Mouse (Mus musculus): Measurements from ENCODE around the gene Ttc13.

The Ttc13 gene

DNA sequence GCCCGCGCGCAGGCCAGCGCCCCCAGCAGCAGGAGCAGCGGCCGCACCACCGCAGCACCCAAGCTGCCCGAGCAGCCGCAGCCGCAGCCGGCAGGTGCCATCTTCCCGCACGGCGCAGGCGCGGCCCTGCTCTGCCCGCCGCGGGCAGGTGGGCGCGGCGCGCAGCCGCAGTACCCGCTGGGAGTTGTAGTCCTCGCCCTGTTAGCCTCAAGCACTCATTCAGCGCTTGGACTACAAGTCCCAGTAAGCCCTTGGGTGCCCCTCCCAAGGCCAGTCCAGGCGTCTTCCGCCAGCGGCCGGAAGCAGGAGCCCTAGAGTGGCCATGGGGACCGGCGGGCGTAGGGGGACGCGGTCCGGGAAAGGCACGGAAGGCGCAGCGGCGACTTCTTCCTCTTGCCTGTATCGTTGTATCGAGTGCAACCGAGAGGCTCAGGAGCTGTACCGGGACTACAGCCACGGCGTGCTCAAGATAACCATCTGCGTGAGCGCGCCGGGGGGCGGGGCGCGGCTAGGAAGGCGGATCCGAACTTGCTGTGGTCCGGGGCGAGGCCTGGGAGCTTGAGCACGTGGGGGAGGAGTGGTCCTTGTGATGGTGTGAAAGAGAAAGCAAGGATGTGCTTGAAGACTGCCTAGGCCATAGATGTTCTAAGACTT is at the start of gene Ttc13, which contains the start of gene Arv1:
Ttc13 (minus strand) TSS at position 122 of the 654 bp plus-strand sequence.
Arv1 (plus strand) TSS at position 278 of the 654 bp plus-strand sequence.
- DNase-seq (ENCODE audit: low spot score) = peak; percentile 88

DNA sequence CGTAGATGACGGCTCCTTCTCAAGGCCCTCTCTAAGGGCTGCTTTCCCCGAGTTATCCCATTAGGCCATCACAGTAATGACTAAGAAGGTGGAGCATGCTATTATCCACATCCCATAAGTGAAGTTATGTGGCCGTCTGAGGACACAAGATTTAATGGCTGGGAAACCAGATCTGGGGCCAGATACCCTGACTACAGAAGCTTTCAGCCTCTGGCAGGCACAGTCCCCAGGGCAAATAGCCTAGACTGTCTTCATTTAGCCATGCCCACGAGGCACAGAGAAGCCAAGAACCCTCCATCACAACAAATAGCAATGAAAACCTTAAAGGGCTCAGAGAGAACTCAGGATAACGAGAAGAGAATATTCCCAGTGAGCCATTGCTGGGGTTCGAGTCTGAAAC is 41.3 kb upstream of the Ttc13 start:
- no peak for DNase-seq (ENCODE audit: low spot score)

DNA sequence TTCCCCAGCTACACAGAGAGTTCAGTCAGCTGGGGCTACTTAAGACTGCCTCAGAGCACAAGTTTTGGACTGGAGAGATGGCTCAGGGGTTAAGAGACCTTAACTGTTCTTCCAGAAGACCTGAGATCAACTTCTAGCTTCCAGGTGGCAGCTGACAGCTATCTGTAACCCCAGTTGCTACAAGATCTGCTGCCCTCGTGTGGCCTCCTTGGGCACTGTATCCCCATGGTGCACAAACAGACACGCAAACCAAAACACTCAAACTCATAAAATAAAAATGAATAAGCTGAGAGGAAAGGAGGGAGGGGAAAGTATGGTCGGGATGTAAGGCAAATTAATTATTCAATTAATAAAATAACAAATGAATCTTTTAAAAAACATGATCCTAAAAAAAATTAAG is 36.8 kb upstream of the Ttc13 start:
- DNase-seq (ENCODE audit: low spot score) = peak; percentile 8

DNA sequence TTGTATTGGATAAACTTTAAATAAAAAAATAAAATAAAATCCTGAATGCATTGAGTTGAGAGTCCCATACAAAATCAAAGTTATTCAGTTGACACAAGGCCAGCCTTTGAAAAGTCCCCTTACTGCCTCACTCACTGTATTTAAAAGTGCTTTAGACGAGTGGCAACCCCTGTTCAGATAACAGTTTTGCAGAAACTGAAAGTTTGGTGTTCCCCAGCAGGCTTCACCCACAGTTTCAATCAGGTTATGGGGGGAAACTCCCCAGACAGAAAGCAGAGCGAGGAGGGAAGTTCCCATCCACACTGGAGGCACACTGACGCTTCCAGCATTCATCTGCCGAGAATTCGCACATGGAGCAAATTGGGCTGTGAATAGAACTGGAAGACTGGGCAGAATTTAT is 34.8 kb upstream of the Ttc13 start:
- no peak for DNase-seq (ENCODE audit: low spot score)

DNA sequence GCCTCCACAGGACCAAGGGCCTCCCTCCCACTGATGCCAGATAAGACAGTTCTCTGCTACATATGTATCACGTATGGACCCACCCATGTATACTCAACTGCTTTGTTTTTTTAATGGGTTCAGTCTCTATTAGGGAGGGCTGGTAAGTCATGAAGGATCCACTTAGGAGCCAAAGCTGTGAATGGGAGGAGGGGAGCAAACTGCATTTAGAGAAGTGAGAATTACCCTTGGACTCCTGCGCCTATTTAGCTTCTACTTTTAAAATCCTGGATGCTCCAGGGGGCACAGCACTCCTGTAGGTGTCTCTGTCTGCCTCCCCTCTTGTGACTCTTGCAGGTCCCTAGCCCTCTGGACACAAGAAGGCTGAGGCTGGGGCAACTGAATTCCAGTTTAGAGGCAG is 34.4 kb upstream of the Ttc13 start:
- no peak for DNase-seq (ENCODE audit: low spot score)

DNA sequence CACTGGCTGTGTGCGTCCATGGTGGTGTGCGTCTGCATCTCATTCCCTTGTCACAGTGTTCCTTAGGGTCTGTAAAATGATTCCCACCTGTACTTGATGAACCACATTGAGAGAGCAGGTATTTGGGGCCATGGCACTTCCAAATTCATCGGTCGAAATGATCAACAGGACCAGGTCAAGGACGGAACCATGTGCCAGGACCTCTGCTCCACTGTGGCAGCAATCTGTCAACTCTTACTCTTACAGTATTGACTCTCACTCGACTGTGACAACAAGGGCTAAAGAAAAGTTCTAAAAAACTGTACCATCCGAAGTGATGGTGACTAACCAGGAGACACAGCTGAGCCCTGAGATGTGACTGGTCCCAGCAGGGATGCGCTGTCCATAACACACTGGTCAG is 33.7 kb upstream of the Ttc13 start:
- no peak for DNase-seq (ENCODE audit: low spot score)

DNA sequence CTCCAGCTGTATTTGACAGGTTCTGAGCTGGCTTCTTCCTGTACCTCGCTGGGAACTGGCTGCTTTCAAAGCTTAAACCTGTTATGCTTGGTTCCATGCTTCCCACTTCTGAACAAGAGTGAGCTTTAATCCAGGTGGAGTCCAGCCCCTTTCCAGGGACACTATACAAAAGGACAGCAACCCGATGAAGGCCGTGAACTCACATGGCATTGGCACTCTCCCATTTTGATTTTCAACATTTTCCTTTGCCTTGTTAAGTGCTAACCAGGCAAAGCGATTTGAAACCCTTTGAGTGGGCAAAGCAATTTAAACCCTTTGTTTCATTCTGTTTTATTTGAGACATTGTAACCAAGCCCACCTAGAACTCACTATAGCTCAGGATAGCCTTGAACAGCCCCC is 33.0 kb upstream of the Ttc13 start:
- no peak for DNase-seq (ENCODE audit: low spot score)

DNA sequence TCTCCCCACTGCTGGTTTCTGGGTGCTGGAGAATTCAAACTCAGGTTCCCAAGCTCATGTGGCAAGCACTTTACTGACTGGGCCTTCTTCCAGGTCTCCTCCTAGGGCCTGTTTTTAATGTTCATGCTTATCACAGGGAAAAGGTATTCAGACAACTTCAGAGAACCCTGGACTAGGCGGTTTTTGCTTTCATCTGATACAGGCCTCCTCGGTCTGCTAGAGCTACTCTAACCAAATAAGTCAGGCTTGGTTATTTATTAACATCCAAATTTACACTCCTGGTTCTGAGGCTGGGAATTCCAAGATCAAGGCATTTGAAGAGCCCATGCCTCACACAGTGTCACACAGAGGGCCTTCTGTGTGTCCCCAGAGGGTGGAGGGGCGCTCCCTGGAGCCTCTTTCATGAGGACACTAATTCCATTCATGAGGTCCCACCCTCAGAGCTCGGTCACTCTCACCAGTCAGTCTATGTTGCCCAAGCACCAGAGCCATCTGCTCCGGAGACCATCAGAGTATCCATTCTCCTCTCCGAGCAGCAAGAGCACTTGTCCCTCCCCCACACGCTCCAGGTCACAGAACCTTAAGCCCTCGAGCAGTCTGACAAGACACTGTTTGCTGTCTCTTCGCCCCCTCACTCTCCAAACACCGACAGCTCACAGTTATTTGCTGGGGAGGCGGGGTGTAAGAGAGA is 32.5 kb upstream of the Ttc13 start:
- no peak for DNase-seq (ENCODE audit: low spot score)

DNA sequence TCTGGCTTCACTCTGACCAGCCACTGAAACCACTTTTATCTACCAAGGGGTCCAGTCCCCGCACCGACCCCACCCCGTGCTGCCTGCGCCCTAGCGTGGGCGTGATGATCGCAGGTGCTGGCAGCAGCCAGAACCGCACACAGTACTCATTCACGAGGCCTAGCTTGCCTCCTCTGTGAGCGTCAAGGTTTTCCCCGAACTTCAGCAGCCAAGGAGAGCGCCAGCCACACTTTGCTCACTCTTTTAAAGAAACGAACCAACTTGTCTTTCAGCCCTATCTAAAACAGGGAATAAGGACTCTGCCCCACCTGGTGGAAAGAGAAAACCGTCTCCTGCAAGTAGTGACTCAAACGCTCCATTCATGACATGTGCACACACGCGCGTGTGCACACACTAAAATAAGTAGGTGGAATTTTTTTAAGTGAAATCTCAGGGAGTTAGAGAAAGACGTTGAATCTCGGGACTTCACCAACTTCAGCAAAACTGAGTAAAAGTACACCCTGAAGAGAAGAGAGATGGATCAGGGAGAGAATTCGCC is 30.6 kb upstream of the Ttc13 start:
- DNase-seq (ENCODE audit: low spot score) = no peak

DNA sequence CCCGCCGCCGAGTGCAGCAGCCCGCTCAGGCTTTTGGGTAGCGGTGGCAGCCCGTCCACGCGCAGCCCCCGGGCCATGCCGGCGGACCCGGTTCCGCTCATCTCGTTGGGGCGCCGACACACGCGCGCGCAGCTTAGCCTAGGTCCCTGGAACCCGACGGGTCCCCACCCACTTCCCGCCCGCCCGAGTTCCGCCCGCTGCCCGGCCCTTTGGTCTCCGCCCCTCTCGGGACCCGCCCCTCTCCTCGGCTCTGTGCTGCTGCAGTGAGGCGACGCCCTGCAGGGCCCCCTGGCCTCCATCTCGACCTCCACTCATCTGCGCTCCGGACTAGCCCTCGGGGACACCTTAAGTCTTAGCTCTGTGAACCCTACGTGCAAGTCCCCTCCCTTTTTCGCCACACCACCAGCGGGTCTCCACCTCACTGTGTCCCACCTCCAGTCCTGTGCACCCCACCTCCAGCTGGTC is 30.0 kb upstream of the Ttc13 start, which contains the start of gene Fam89a:
Fam89a (minus strand) TSS at position 124 of the 465 bp plus-strand sequence.
- DNase-seq (ENCODE audit: low spot score) = peak; percentile 17

DNA sequence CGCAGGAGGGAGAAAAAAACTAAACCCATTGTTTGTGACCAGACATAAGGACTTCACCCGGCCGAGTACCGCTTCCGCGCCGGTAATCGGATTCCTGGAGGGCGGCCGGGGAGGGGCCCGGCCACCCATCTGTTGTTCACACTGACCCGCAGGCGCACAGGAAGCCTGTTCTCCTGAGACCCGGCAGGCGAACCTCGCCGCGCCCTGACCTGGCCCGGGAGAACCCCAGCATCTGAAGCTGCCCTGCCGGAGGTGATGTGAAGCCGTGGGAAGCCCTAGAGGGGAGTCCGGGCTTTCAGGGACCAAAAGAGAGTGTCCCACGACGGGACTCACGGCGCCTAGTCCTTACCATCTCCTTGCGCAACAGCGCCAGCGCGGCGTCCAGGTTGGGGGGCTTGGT is 29.4 kb upstream of the Ttc13 start:
- no peak for DNase-seq (ENCODE audit: low spot score)

DNA sequence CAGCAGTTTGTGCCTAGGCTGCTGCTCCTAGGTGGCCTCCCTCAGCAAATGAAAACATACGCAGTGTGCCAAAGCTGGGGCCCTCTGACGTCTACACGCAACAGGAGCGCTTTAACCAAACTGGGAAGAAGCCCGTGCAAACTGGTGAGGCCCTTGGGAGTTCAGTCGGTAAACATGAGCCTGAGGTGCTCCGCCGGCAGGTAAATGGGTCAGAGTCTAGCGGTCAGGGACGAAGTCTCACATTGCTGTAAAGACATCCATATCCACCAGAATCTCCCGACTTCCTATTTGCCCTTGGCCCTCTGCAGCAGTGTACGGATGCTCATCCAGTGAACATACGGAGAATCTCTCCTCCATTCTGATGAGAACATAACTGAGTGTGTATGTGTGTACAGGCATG is 24.9 kb upstream of the Ttc13 start:
- DNase-seq (ENCODE audit: low spot score) = no peak

DNA sequence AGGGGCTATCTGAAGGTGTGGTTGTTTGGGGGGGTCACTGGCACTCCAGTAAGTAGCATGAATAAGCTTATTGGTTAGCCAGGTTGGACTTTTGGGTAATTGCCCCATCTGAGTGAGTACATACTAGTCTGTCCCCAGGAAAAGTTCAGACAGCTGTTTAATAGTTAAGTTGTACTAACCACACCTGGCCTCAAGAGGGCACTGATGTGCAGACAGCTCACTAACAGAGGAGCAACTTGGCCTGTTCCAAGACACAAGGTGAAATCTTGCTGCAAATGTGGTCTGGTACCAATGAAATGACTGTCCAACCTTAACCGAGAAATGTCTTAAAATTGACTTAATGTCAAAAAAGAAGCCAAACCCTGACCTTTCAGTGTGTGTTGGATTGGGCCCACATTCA is 17.5 kb upstream of the Ttc13 start:
- DNase-seq (ENCODE audit: low spot score) = peak; percentile 25

DNA sequence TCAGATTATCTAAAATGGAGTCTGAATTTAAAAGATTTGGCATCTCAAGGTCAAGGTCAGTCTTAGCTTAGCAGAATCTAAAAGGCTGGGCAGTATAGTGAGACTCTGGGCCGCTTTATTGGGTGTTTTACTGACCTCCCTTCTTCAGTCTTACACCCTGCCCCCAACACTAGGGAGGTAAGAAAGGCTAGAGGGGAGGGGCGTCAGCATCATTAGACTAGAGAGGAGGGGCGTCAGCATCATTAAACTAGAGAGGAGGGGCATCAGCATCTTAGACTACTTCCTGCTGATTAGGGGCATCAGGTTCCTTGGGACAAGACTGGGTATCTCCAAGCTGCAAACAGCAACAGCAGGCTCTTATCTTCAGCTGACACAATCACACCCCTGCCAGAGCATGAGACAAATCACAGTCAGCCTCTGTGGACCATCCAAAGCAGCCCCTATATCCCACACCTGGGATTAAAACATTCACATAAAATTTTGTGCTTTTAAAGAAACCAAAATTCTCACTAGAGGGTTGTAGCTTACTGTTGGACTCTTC is 13.7 kb upstream of the Ttc13 start:
- DNase-seq (ENCODE audit: low spot score) = no peak

DNA sequence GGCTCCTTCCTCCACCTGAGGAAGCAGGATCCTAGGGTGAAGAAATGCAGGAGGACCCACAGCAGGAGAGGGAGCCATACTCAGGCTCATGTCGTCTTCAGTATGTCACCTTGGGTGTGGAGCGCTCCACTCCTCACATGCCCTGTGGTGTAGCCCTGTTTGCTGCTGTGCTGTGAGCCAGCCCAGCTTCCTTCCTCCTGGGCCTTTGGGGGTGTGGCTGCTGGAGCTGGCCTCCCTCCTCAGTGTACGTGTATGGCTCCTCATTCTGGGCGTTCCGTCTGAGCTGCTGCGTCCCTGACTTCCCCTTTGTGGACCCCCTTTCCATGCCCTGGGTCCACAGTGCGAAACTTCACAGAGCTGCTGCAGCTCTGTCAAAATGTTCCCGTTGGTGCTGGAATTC is 11.0 kb upstream of the Ttc13 start:
- no peak for DNase-seq (ENCODE audit: low spot score)

DNA sequence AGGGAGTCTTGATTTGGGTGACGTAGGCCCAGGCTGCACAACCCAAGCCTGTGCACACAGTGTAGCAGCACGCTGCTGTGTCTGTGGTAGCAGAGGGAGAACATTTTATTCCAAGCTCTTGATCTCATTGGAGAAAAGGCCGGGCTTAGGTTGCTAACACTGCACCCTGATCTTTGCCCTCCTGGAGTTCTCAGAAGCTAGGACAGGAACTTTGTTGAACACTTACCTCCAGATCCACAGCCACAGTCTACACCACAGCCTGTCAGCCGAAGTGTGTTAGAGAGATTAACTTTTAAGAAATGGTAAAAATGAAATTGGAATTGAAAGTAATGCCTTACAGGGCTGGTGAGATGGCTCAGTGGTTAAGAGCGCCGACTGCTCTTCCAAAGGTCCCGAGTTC is 2.5 kb upstream of the Ttc13 start:
- DNase-seq (ENCODE audit: low spot score) = no peak

DNA sequence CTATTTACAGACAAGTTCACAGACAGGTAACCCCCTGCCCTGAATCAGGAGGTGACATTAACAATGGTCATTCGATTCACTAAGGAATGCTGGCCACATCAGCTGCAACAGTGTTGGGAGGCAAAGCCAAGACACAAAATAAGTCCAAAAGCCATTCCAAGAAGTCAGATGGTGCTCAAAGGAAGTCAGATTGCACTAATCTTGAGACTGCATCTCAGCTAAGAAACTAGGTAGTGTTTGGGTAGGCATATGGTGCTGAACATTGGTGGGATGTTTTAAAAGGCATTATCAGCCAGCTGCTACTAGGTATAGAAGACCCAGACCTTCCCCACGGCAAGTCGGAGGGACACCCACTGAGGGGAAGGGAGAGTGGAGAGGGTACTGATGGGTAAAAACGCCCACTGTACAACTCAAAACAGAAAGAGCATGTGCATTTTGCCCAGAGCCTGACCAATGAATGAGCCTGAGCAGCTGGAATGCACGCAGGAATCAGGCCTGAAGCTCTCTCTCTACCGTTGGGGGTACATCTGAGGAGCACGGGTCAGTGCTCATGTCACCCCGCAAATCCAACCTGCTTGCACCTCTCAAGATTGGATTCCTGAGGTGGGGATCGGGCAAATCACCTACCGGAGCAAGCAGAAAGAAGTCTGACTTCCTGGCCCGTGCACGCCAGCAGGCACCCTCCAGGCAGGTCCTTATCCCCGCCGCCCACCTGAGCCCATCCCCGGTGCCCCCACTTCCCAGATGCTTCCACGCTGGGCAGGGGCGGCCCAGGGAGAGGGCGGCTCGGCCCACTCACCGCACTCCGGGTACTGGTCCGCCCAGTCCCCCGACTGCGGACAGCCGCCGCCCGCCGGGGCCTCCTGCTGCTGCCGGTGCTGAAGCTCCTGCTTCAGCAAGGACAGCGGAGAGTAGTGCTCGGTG is 583 bp downstream of the Ttc13 start:
- peak; percentile 26 for DNase-seq (ENCODE audit: low spot score)

DNA sequence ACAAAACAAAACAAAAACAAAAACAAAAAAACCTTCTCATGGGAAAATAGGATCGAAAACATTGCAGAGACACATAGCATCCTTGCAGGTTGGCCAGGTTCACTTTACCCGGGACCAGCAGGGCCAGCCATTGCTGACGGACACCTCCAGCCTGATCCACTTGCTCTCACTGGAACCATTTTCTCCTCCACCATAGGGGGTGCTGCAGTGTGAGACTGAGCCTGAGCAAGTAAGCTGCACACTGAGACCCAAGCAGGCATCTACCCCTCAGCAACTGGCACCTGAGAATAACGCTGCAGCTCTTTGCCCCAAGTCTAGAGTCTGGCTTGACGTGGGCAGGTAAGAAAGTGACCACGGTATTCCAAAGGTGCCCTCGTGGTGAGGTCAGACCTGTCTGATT is 1.6 kb downstream of the Ttc13 start:
- DNase-seq (ENCODE audit: low spot score) = no peak

DNA sequence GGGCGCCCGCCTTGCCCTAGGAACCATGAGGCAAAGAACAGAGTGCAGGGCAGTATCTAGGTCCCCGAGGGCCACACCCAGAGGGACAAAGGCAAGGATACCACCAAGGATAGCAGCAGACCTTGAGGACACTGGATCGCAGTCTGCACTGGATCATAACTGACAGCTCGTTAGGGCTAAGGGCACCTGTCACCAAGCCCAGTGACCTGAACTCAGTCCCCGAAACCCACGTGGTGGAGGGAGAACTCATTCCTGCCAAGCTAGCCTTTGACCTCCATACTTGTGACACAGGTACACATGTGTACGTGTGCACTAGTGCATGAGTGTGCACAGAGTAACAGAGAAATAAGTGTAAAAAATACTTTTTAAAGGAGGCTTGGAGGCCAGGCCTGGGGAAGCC is 6.0 kb downstream of the Ttc13 start:
- no peak for DNase-seq (ENCODE audit: low spot score)

DNA sequence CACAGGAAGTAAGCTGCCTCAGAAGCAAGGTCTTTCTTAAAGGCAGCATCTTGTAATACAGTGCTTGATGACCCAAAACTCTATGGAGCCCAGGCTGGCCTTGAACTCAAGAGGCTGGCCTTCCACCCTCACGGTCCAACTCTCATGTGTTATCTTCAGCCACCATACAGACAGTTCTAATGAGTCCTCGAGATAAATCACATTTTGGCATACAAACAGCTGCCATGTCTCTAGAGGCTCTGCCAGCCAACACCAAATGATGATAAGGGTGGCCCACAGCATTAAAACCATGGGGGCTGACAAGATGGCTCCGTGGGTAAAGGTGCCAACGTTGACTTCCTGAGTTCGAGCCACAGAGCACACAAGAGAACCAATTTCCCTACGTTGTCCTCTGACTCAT is 8.6 kb downstream of the Ttc13 start:
- DNase-seq (ENCODE audit: low spot score) = no peak

DNA sequence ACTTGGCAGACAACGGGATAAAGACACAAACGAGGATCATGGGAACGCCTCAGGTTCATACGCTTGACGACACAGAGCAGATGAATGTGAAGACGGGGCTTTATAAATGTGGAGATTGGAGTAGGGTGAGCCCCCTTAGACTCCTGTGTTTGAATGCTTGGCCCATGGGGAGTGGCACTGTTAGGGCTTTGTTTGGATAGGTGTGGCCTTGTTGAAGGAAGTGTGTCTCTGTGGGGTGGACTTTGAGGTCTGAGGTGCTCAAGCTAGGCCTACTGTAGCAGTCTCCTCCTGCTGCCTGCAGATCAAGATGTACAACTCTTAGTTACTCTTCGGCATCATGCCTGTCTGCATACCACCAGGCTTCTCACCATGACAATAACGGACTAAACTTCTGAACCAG is 16.0 kb downstream of the Ttc13 start:
- no peak for DNase-seq (ENCODE audit: low spot score)

DNA sequence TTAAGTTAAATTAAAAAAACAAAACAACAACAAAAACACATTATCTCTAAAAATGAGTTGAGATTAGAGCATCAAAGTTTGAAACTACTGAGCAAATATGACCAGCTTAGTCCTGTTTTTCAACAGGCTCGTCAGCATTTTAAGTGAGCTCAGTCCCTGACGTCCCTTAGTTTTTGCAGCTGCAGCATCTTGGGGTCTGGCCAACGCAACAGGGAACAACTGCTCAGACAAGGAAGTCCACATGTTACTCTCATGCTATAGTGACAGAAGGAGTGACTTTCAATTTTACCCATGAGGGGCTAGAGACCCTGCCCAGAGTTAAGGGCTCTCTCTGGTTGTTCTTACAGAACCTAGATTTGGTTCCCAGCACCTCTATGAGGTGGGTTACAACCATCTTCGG is 17.4 kb downstream of the Ttc13 start:
- DNase-seq (ENCODE audit: low spot score) = no peak

All from c-Kit-positive CD71-positive TER-119-positive erythroid progenitor cells, embryonic 14.5 days (primary cell).